Mouse (Mus musculus) limb, embryonic 10.5 days (tissue): ENCODE results near the gene Rpl10-ps3. TPM values are rescaled to one million over a fixed set of nuclear protein-coding genes. Genes with fewer than 3 reads are reported as not detected.
A peak's percentile ranks its signal among the peaks of the same experiment; 100 is the strongest.

Experiments
- DNase-seq: peaks from one replicate; pipeline ENCODE4 v3.0.0-alpha.2; 2017; ENCODE audit warnings: low spot score
- H3K27ac ChIP-seq: fragments of 300-500 bp; sonication (generic); 2 replicates; pipeline ENCODE4 v1.5.1; 2016; ENCODE audit warnings: mild to moderate bottlenecking
- H3K27me3 ChIP-seq: fragments of 300-500 bp; sonication (generic); 2 replicates; pipeline ENCODE4 v1.6.1; 2016; ENCODE audit warnings: low read depth, mild to moderate bottlenecking; ENCODE audit not compliant: poor library complexity, severe bottlenecking
- H3K36me3 ChIP-seq: fragments of 300-500 bp; sonication (generic); 2 replicates; pipeline ENCODE4 v1.6.1; 2016; ENCODE audit warnings: mild to moderate bottlenecking, moderate library complexity
- H3K4me1 ChIP-seq: fragments of 300-500 bp; sonication (generic); 2 replicates; pipeline ENCODE4 v1.6.1; 2016
- H3K4me3 ChIP-seq: fragments of 300-500 bp; sonication (generic); 2 replicates; pipeline ENCODE4 v1.5.1; 2016; ENCODE audit warnings: mild to moderate bottlenecking, moderate library complexity
- H3K9me3 ChIP-seq: fragments of 300-500 bp; sonication (generic); replicated peaks from 2 replicates; pipeline ENCODE4 v1.6.1; 2016; ENCODE audit warnings: mild to moderate bottlenecking
- WGBS: fragments of 180-500 bp; shearing (Covaris S2); methylation state at CpG from one replicate; pipeline ENCODE4 v1.1.7; 2016; 5-methylcytosine and 5-hydroxymethylcytosine counted together
- polyA plus RNA-seq: library from polyadenylated mRNA; unstranded; fragments of >200 nt; fragmentation: Nextera tagmentation; extraction: Ambion mirVana; gene quantifications from 2 replicates; pipeline ENCODE4 v1.2.1, GENCODE M21; 2016

Gene Rpl10-ps3
- polyA plus RNA-seq: 194 and 254 TPM in 2 replicates

- Histone ChIP-seq H3K4me3 (no peak within 1 kb of the TSS), H3K27ac (no peak within 1 kb of the TSS), H3K9me3 (no peaks in the 10 kb centered on the region), H3K36me3 (no peaks in the 10 kb centered on the region), H3K4me1 (peaks cover 2% of the 10 kb centered on the region; the same call in 1 of the 2 replicates), H3K27me3 (no peaks in the 10 kb centered on the region)
- no peak for DNase-seq
- WGBS: 97% methylated on average over 11 of the region's 13 CpGs
Observed at GRCm38 (mm10) chr9:50344868-50345267, at the start of gene Rpl10-ps3. Gene Rpl10-ps3, minus strand, starts transcription at chr9:50344968.

DNA sequence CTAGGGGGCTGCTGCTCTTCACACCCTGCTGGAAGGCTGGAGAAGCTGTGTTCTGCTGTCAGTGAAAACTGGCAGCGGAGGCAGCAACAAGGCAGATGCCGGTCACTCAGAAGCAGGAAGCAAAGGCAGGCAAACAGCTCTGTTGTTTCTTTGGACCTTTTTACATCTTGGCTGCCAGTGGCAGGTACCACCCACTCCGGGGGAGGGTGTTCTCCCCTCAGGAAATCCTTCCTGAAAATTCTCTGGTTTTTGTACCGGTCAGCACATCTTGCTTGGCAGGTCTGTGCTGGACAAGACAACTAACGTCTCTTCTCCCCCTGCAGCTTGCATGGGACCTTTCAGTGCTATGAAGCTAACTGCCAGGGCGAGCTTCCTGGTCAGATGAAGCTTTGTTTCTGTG lies 30.8 kb upstream of the Rpl10-ps3 start:
- 75% methylated on average over 6 of the region's 6 CpGs for WGBS
- no peaks in the 10 kb centered on the region for H3K4me1 ChIP-seq
- no peak overlapping the region for H3K4me3 ChIP-seq
- H3K27me3 ChIP-seq: no peaks in the 10 kb centered on the region
- H3K36me3 ChIP-seq: no peaks in the 10 kb centered on the region
- no peak for DNase-seq
- H3K27ac ChIP-seq: no peak overlapping the region
- 0 out of 2 replicates have a peak, but pooled peaks cover 2% of the 10 kb centered on the region for H3K9me3 ChIP-seq

- WGBS: 87% methylated on average over 5 of the region's 5 CpGs
Observed at GRCm38 (mm10) chr9:50374666-50375065, 29.9 kb upstream of the Rpl10-ps3 start.

GRCm38 (mm10) chr9:50368551-50369297 lies 24.0 kb upstream of the Rpl10-ps3 start:
- Histone ChIP-seq H3K9me3 (no peaks in the 10 kb centered on the region), H3K27me3 (no peaks in the 10 kb centered on the region), H3K4me1 (peaks cover 29% of the 10 kb centered on the region), H3K4me3 (no peak overlapping the region), H3K36me3 (no peaks in the 10 kb centered on the region), H3K27ac (no peak overlapping the region)
- 92% methylated on average over 8 of the region's 8 CpGs for WGBS
- no peak for DNase-seq

More at GRCm38 (mm10) chr9:50374666-50375065, 29.9 kb upstream of the Rpl10-ps3 start:
- no peaks in the 10 kb centered on the region for H3K4me1 ChIP-seq
- H3K27me3 ChIP-seq: no peaks in the 10 kb centered on the region
- no peak for DNase-seq
- H3K9me3 ChIP-seq: 0 out of 2 replicates have a peak, but pooled peaks cover 2% of the 10 kb centered on the region
- no peaks in the 10 kb centered on the region for H3K36me3 ChIP-seq
- H3K27ac ChIP-seq: no peak overlapping the region
- no peak overlapping the region for H3K4me3 ChIP-seq

GRCm38 (mm10) chr9:50365059-50365780 lies 20.5 kb upstream of the Rpl10-ps3 start:
- Histone ChIP-seq H3K27ac (peak overlapping the region; percentile 61; the same call in 1 of the 2 replicates), H3K9me3 (no peaks in the 10 kb centered on the region), H3K4me3 (no peak overlapping the region), H3K27me3 (no peaks in the 10 kb centered on the region), H3K4me1 (peaks cover 40% of the 10 kb centered on the region), H3K36me3 (no peaks in the 10 kb centered on the region)
- peak; percentile 34 for DNase-seq
- 65% methylated on average over 11 of the region's 11 CpGs for WGBS

GRCm38 (mm10) chr9:50363962-50364361 lies 19.2 kb upstream of the Rpl10-ps3 start:
- WGBS: 80% methylated on average over 2 of the region's 2 CpGs

DNA sequence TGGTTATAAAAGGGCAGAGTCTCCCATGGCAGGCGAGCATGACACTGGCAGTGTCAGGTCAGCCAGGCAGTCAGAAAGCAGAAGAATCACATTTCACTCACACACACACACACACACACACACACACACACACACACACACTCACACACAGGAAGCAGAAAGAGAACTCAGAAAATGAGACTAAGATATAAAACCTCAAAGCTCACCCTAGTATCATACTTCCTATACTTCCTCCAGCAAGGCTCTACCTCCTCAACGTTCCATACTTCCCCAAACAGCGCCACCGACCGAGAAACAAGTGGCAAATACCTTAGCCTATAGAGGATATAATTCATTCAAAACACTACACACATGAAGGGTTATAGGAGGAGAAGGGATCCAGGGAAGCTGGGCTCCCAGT lies 18.5 kb upstream of the Rpl10-ps3 start:
- Histone ChIP-seq H3K27me3 (no peaks in the 10 kb centered on the region), H3K36me3 (no peaks in the 10 kb centered on the region), H3K9me3 (no peaks in the 10 kb centered on the region), H3K4me1 (peaks cover 45% of the 10 kb centered on the region), H3K27ac (no peak overlapping the region), H3K4me3 (no peak overlapping the region)
- DNase-seq: no peak
- WGBS: 91% methylated on average over 5 of the region's 5 CpGs

More at GRCm38 (mm10) chr9:50363962-50364361, 19.2 kb upstream of the Rpl10-ps3 start:
- Histone ChIP-seq H3K27ac (no peak overlapping the region), H3K9me3 (no peaks in the 10 kb centered on the region), H3K4me3 (no peak overlapping the region), H3K4me1 (peaks cover 47% of the 10 kb centered on the region), H3K27me3 (no peaks in the 10 kb centered on the region), H3K36me3 (no peaks in the 10 kb centered on the region)
- no peak for DNase-seq

GRCm38 (mm10) chr9:50362556-50362955 lies 17.8 kb upstream of the Rpl10-ps3 start:
- no peaks in the 10 kb centered on the region for H3K36me3 ChIP-seq
- 50% methylated on average over 3 of the region's 3 CpGs for WGBS
- DNase-seq: no peak
- no peak overlapping the region for H3K27ac ChIP-seq
- H3K9me3 ChIP-seq: no peaks in the 10 kb centered on the region
- H3K4me1 ChIP-seq: peaks cover 38% of the 10 kb centered on the region
- H3K4me3 ChIP-seq: no peak overlapping the region
- H3K27me3 ChIP-seq: no peaks in the 10 kb centered on the region

GRCm38 (mm10) chr9:50360370-50360769 lies 15.6 kb upstream of the Rpl10-ps3 start:
- Histone ChIP-seq H3K36me3 (no peaks in the 10 kb centered on the region), H3K4me3 (no peak overlapping the region), H3K27ac (no peak overlapping the region), H3K4me1 (peaks cover 28% of the 10 kb centered on the region), H3K27me3 (no peaks in the 10 kb centered on the region), H3K9me3 (no peaks in the 10 kb centered on the region)
- DNase-seq: no peak
- 65% methylated on average over 3 of the region's 3 CpGs for WGBS

DNA sequence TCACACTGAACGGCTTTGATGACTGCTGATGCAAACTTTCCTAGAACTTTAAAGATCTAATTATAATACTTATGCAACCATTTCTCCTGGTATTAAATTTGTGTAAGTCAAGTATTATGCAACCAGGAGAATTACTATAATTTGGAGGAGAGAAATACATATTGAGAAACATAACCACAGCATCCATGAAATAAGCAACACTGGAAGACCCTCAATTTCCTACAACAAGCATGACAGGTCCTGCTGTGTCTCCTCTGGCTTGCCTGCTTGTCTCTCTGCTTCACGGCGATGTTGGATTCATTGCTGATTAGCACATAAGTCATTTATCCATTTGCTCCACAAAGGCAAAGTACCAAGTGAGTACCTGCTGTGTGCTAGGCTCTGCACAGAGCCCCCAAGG lies 12.6 kb upstream of the Rpl10-ps3 start:
- no peaks in the 10 kb centered on the region for H3K27me3 ChIP-seq
- DNase-seq: no peak
- H3K9me3 ChIP-seq: no peaks in the 10 kb centered on the region
- H3K36me3 ChIP-seq: no peaks in the 10 kb centered on the region
- peaks cover 14% of the 10 kb centered on the region; the same call in 1 of the 2 replicates for H3K4me1 ChIP-seq
- no peak overlapping the region for H3K4me3 ChIP-seq
- H3K27ac ChIP-seq: no peak overlapping the region
- 87% methylated on average over 3 of the region's 3 CpGs for WGBS

GRCm38 (mm10) chr9:50351746-50352145 lies 7.0 kb upstream of the Rpl10-ps3 start:
- no peak for DNase-seq
- H3K4me3 ChIP-seq: no peak overlapping the region
- no peak overlapping the region for H3K27ac ChIP-seq
- 84% methylated on average over 4 of the region's 4 CpGs for WGBS
- no peaks in the 10 kb centered on the region for H3K9me3 ChIP-seq
- no peaks in the 10 kb centered on the region for H3K27me3 ChIP-seq
- H3K4me1 ChIP-seq: peaks cover 2% of the 10 kb centered on the region; the same call in 1 of the 2 replicates
- no peaks in the 10 kb centered on the region for H3K36me3 ChIP-seq

DNA sequence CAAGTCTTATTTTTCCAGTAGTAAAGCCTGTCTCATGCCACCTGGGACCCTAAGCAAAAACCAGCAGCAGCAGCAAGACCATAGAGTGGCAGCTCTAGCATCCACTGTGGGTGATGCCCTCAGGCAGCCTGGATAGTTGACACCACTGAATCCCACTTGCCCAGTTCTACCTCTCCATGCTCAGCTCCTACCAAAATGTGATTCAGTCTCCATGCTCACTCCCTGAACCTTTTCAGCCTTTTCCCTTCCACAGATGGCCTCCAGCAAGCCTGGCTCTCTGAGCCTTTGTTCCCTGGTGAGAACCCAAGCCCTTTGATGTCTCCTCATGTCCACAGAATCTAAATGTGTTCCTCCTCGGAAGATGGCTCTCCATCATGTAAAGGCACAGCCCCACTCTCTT lies 5.8 kb upstream of the Rpl10-ps3 start:
- H3K4me3 ChIP-seq: no peak overlapping the region
- H3K36me3 ChIP-seq: no peaks in the 10 kb centered on the region
- 73% methylated on average over 1 of the region's 1 CpGs for WGBS
- H3K27me3 ChIP-seq: no peaks in the 10 kb centered on the region
- no peak overlapping the region for H3K27ac ChIP-seq
- no peak for DNase-seq
- peaks cover 2% of the 10 kb centered on the region; the same call in 1 of the 2 replicates for H3K4me1 ChIP-seq
- H3K9me3 ChIP-seq: no peaks in the 10 kb centered on the region

GRCm38 (mm10) chr9:50349156-50349555 lies 4.4 kb upstream of the Rpl10-ps3 start:
- Histone ChIP-seq H3K9me3 (no peaks in the 10 kb centered on the region), H3K36me3 (no peaks in the 10 kb centered on the region), H3K4me3 (no peak overlapping the region), H3K4me1 (peaks cover 2% of the 10 kb centered on the region; the same call in 1 of the 2 replicates), H3K27me3 (no peaks in the 10 kb centered on the region), H3K27ac (no peak overlapping the region)
- WGBS: 70% methylated on average over 3 of the region's 3 CpGs
- no peak for DNase-seq
